Mouse (Mus musculus) midbrain, embryonic 15.5 days (tissue): ENCODE data around the gene Zfp750. TPM values are rescaled to one million over a fixed set of nuclear protein-coding genes. Genes with fewer than 3 reads are reported as not detected.

Experiments
- ATAC-seq: fragments of 200-750 bp; cut with Nextera tagmentation; replicated peaks from 2 replicates; pipeline ENCODE4 v1.8.0; 2017; ENCODE audit warnings: moderate TSS enrichment
- H3K27ac ChIP-seq: fragments of 300-500 bp; sonication (generic); 2 replicates; pipeline ENCODE4 v1.5.1; 2015; ENCODE audit warnings: mild to moderate bottlenecking, inconsistent platforms
- H3K27me3 ChIP-seq: fragments of 300-500 bp; sonication (generic); replicated peaks from 2 replicates; pipeline ENCODE4 v1.6.1; 2015; ENCODE audit warnings: inconsistent platforms
- H3K36me3 ChIP-seq: fragments of 300-500 bp; sonication (generic); replicated peaks from 2 replicates; pipeline ENCODE4 v1.6.1; 2015; ENCODE audit warnings: inconsistent platforms
- H3K4me1 ChIP-seq: fragments of 300-500 bp; sonication (generic); 2 replicates; pipeline ENCODE4 v1.6.1; 2015; ENCODE audit warnings: inconsistent platforms
- H3K4me2 ChIP-seq: fragments of 300-500 bp; sonication (generic); 2 replicates; pipeline ENCODE4 v1.6.1; 2015; ENCODE audit warnings: inconsistent platforms, mild to moderate bottlenecking, moderate library complexity
- H3K4me3 ChIP-seq: fragments of 300-500 bp; sonication (generic); 2 replicates; pipeline ENCODE4 v1.5.1; 2015; ENCODE audit warnings: mild to moderate bottlenecking, inconsistent platforms
- H3K9ac ChIP-seq: fragments of 300-500 bp; sonication (generic); 2 replicates; pipeline ENCODE4 v1.6.1; 2015; ENCODE audit warnings: mild to moderate bottlenecking, inconsistent platforms
- H3K9me3 ChIP-seq: fragments of 300-500 bp; sonication (generic); 2 replicates; pipeline ENCODE4 v1.6.1; 2016; ENCODE audit warnings: inconsistent platforms
- WGBS: fragments of 180-500 bp; shearing (Covaris S2); methylation state at CpG from one replicate; pipeline ENCODE4 v1.1.7; 2015; ENCODE audit warnings: mixed read lengths; 5-methylcytosine and 5-hydroxymethylcytosine counted together
- polyA plus RNA-seq: library from polyadenylated mRNA; unstranded; fragments of >200 nt; fragmentation: Nextera tagmentation; extraction: Ambion mirVana; gene quantifications from 2 replicates; pipeline ENCODE4 v1.2.1, GENCODE M21; 2015

The Zfp750 gene
- 0.51 and 0.84 TPM in 2 replicates for polyA plus RNA-seq

- Histone ChIP-seq H3K27ac (no peak within 1 kb of the TSS), H3K4me2 (no peak within 1 kb of the TSS), H3K9me3 (no peaks in the 10 kb centered on the region), H3K4me3 (no peak within 1 kb of the TSS), H3K27me3 (no peaks in the 10 kb centered on the region), H3K36me3 (no peaks in the 10 kb centered on the region), H3K9ac (no peak within 1 kb of the TSS), H3K4me1 (peaks cover 5% of the 10 kb centered on the region; the same call in 1 of the 2 replicates)
- no peak for ATAC-seq
- 51% methylated on average over 10 of the region's 10 CpGs for WGBS
These were observed at the start of gene Zfp750 for GRCm38 (mm10) chr11:121519131-121519530. Gene Zfp750, minus strand, starts transcription at chr11:121519333.

GRCm38 (mm10) chr11:121564265-121564664, 45.1 kb upstream of the Zfp750 start:
- H3K4me1 ChIP-seq = no peaks in the 10 kb centered on the region
- WGBS = 99% methylated on average over 4 of the region's 4 CpGs

GRCm38 (mm10) chr11:121563312-121563711, 44.2 kb upstream of the Zfp750 start:
- Histone ChIP-seq H3K27ac (no peak overlapping the region), H3K4me1 (no peaks in the 10 kb centered on the region), H3K4me3 (no peak overlapping the region), H3K9me3 (no peaks in the 10 kb centered on the region), H3K36me3 (no peaks in the 10 kb centered on the region), H3K4me2 (no peak overlapping the region), H3K9ac (no peak overlapping the region), H3K27me3 (no peaks in the 10 kb centered on the region)
- WGBS = 94% methylated on average over 5 of the region's 5 CpGs
- no peak for ATAC-seq

More at GRCm38 (mm10) chr11:121564265-121564664, 45.1 kb upstream of the Zfp750 start:
- Histone ChIP-seq H3K4me3 (no peak overlapping the region), H3K4me2 (no peak overlapping the region), H3K36me3 (no peaks in the 10 kb centered on the region), H3K9ac (no peak overlapping the region), H3K9me3 (no peaks in the 10 kb centered on the region), H3K27ac (no peak overlapping the region), H3K27me3 (no peaks in the 10 kb centered on the region)
- ATAC-seq = no peak

GRCm38 (mm10) chr11:121560294-121560663, 41.1 kb upstream of the Zfp750 start:
- H3K4me3 ChIP-seq = no peak overlapping the region
- no peaks in the 10 kb centered on the region for H3K9me3 ChIP-seq
- H3K36me3 ChIP-seq = 0 out of 2 replicates have a peak, but pooled peaks cover 3% of the 10 kb centered on the region
- no peak for ATAC-seq
- H3K27ac ChIP-seq = no peak overlapping the region
- H3K9ac ChIP-seq = no peak overlapping the region
- no peaks in the 10 kb centered on the region for H3K27me3 ChIP-seq
- 84% methylated on average over 7 of the region's 7 CpGs for WGBS
- H3K4me1 ChIP-seq = no peaks in the 10 kb centered on the region
- no peak overlapping the region for H3K4me2 ChIP-seq

GRCm38 (mm10) chr11:121559527-121560293, 40.6 kb upstream of the Zfp750 start:
- Histone ChIP-seq H3K9me3 (no peaks in the 10 kb centered on the region), H3K27me3 (no peaks in the 10 kb centered on the region), H3K4me2 (no peak overlapping the region), H3K9ac (no peak overlapping the region), H3K4me1 (no peaks in the 10 kb centered on the region), H3K36me3 (0 out of 2 replicates have a peak, but pooled peaks cover 3% of the 10 kb centered on the region), H3K4me3 (no peak overlapping the region), H3K27ac (no peak overlapping the region)
- WGBS = 89% methylated on average over 4 of the region's 4 CpGs
- no peak for ATAC-seq

- Histone ChIP-seq H3K27me3 (no peaks in the 10 kb centered on the region), H3K4me1 (no peaks in the 10 kb centered on the region), H3K27ac (no peak overlapping the region), H3K4me3 (no peak overlapping the region), H3K4me2 (no peak overlapping the region), H3K9me3 (no peaks in the 10 kb centered on the region), H3K36me3 (0 out of 2 replicates have a peak, but pooled peaks cover 3% of the 10 kb centered on the region), H3K9ac (no peak overlapping the region)
- no peak for ATAC-seq
- WGBS = 90% methylated on average over 3 of the region's 3 CpGs
These were observed 39.4 kb upstream of the Zfp750 start for GRCm38 (mm10) chr11:121558522-121558921.

GRCm38 (mm10) chr11:121557946-121558345, 38.8 kb upstream of the Zfp750 start:
- 0 out of 2 replicates have a peak, but pooled peaks cover 3% of the 10 kb centered on the region for H3K36me3 ChIP-seq
- H3K9me3 ChIP-seq = no peaks in the 10 kb centered on the region
- WGBS = 96% methylated on average over 1 of the region's 1 CpGs
- no peaks in the 10 kb centered on the region for H3K27me3 ChIP-seq
- H3K4me1 ChIP-seq = no peaks in the 10 kb centered on the region
- H3K4me2 ChIP-seq = no peak overlapping the region
- no peak for ATAC-seq
- H3K4me3 ChIP-seq = no peak overlapping the region
- H3K27ac ChIP-seq = no peak overlapping the region
- H3K9ac ChIP-seq = no peak overlapping the region

- Histone ChIP-seq H3K36me3 (0 out of 2 replicates have a peak, but pooled peaks cover 3% of the 10 kb centered on the region), H3K4me1 (no peaks in the 10 kb centered on the region), H3K4me2 (no peak overlapping the region), H3K27me3 (no peaks in the 10 kb centered on the region), H3K9me3 (no peaks in the 10 kb centered on the region), H3K27ac (no peak overlapping the region), H3K9ac (no peak overlapping the region), H3K4me3 (no peak overlapping the region)
- no peak for ATAC-seq
- WGBS = 84% methylated on average over 1 of the region's 1 CpGs
These were observed 37.6 kb upstream of the Zfp750 start for GRCm38 (mm10) chr11:121556727-121557126.

- Histone ChIP-seq H3K4me1 (peaks cover 22% of the 10 kb centered on the region), H3K9ac (no peak overlapping the region), H3K27me3 (no peaks in the 10 kb centered on the region), H3K9me3 (no peaks in the 10 kb centered on the region), H3K36me3 (0 out of 2 replicates have a peak, but pooled peaks cover 3% of the 10 kb centered on the region), H3K4me3 (no peak overlapping the region), H3K27ac (no peak overlapping the region), H3K4me2 (no peak overlapping the region)
- 94% methylated on average over 3 of the region's 3 CpGs for WGBS
- ATAC-seq = no peak
These were observed 34.3 kb upstream of the Zfp750 start for GRCm38 (mm10) chr11:121553458-121553857.

GRCm38 (mm10) chr11:121552846-121553457, 33.8 kb upstream of the Zfp750 start:
- Histone ChIP-seq H3K4me2 (no peak overlapping the region), H3K9ac (no peak overlapping the region), H3K4me1 (peaks cover 25% of the 10 kb centered on the region), H3K27me3 (no peaks in the 10 kb centered on the region), H3K4me3 (no peak overlapping the region), H3K9me3 (no peaks in the 10 kb centered on the region), H3K36me3 (0 out of 2 replicates have a peak, but pooled peaks cover 3% of the 10 kb centered on the region), H3K27ac (no peak overlapping the region)
- ATAC-seq = no peak
- 93% methylated on average over 7 of the region's 7 CpGs for WGBS

- no peak for ATAC-seq
- Histone ChIP-seq H3K36me3 (0 out of 2 replicates have a peak, but pooled peaks cover under 1% of the 10 kb centered on the region), H3K4me2 (no peak overlapping the region), H3K4me1 (peaks cover 25% of the 10 kb centered on the region), H3K4me3 (no peak overlapping the region), H3K27ac (no peak overlapping the region), H3K9me3 (no peaks in the 10 kb centered on the region), H3K27me3 (no peaks in the 10 kb centered on the region), H3K9ac (no peak overlapping the region)
- WGBS = 71% methylated on average over 4 of the region's 4 CpGs
These were observed 33.0 kb upstream of the Zfp750 start for GRCm38 (mm10) chr11:121552167-121552566.

GRCm38 (mm10) chr11:121551206-121551799, 32.2 kb upstream of the Zfp750 start:
- Histone ChIP-seq H3K4me1 (peaks cover 25% of the 10 kb centered on the region), H3K27me3 (no peaks in the 10 kb centered on the region), H3K4me2 (no peak overlapping the region), H3K9me3 (no peaks in the 10 kb centered on the region), H3K9ac (no peak overlapping the region), H3K4me3 (no peak overlapping the region), H3K36me3 (no peaks in the 10 kb centered on the region), H3K27ac (no peak overlapping the region)
- no peak for ATAC-seq
- WGBS = 93% methylated on average over 5 of the region's 5 CpGs
